Mouse (Mus musculus): ENCODE measurements at regions not wholly inside any gene's neighbourhood (a gene's known extent, or its start where the extent isn't known, plus 50 kb on each side); places are given as distances from the start of the nearest gene placed in this dataset.

- TF ChIP-seq ELF1 (IDR thresholded peaks at IDR 0.05; ENCODE audit: low read depth, low read length) = no peak
- TF ChIP-seq CTCF (IDR thresholded peaks at IDR 0.05 in 2 of 3, conservative IDR thresholded peaks at IDR 0.05 in 1 of 3; ENCODE audit: control insufficient read depth in 1 of 3, insufficient read depth in 1 of 3, low read depth in 2 of 3, low read length in 3 of 3, poor library complexity in 1 of 3, severe bottlenecking in 1 of 3) = no peak
- no peak for TF ChIP-seq UBTF (IDR thresholded peaks at IDR 0.05; ENCODE audit: borderline replicate concordance, insufficient read depth, low read depth, low read length)
- TF ChIP-seq MYB (IDR thresholded peaks at IDR 0.05; ENCODE audit: low read depth, low read length) = no peak
- TF ChIP-seq USF1 (IDR thresholded peaks at IDR 0.05; ENCODE audit: low read depth, low read length) = no peak
- no peak for TF ChIP-seq KAT2A (conservative IDR thresholded peaks at IDR 0.05; ENCODE audit: low read depth, low read length)
- no peak for TF ChIP-seq CHD2 (IDR thresholded peaks at IDR 0.05; ENCODE audit: low read length)
- TF ChIP-seq EP300 (IDR thresholded peaks at IDR 0.05; ENCODE audit: low read depth in 1 of 2, low read length in 2 of 2) = no peak
- TF ChIP-seq MAFK (IDR thresholded peaks at IDR 0.05; ENCODE audit: borderline replicate concordance, low read depth, low read length) = no peak
- no peak for TF ChIP-seq TCF12 (IDR thresholded peaks at IDR 0.05; ENCODE audit: low read depth, low read length)
- TF ChIP-seq MAX (IDR thresholded peaks at IDR 0.05; ENCODE audit: low read length) = no peak
- TF ChIP-seq POLR2AphosphoS5 (IDR thresholded peaks at IDR 0.05; ENCODE audit: borderline replicate concordance, low read depth, low read length) = no peak
- TF ChIP-seq MYC (IDR thresholded peaks at IDR 0.05; ENCODE audit: low read depth, low read length) = no peak
- no peak for TF ChIP-seq SMC3 (IDR thresholded peaks at IDR 0.05; ENCODE audit: low read depth, low read length)
Measured at GRCm38 (mm10) chr2:75061009-75061408, 235.4 kb downstream of the Mtx2 start.

All from MEL (cell line).